Mouse (Mus musculus) stomach, embryonic 14.5 days (tissue): Measurements from ENCODE around the gene Fam234b. TPM values are rescaled to one million over a fixed set of nuclear protein-coding genes. Genes with fewer than 3 reads are reported as not detected.

Experiments
- ATAC-seq: fragments of 200-750 bp; cut with Nextera tagmentation; 2 replicates; pipeline ENCODE4 v1.8.0; 2017; ENCODE audit warnings: low read depth, moderate TSS enrichment; ENCODE audit not compliant: insufficient number of reproducible peaks, insufficient read depth, low FRiP score
- H3K27ac ChIP-seq: fragments of 300-500 bp; sonication (generic); 2 replicates; pipeline ENCODE4 v1.5.1; 2014; ENCODE audit warnings: mild to moderate bottlenecking, low read length, moderate library complexity, mixed read lengths
- H3K27me3 ChIP-seq: fragments of 300-500 bp; sonication (generic); 2 replicates; pipeline ENCODE4 v1.6.1; 2014; ENCODE audit warnings: low read length, control low read depth, mixed read lengths; ENCODE audit not compliant: control insufficient read depth, insufficient read depth
- H3K36me3 ChIP-seq: fragments of 300-500 bp; sonication (generic); 2 replicates; pipeline ENCODE4 v1.6.1; 2014; ENCODE audit warnings: mild to moderate bottlenecking, control low read depth, low read length, moderate library complexity, mixed read lengths; ENCODE audit not compliant: control insufficient read depth, insufficient read depth
- H3K4me1 ChIP-seq: fragments of 300-500 bp; sonication (generic); 2 replicates; pipeline ENCODE4 v1.6.1; 2014; ENCODE audit warnings: low read length, control low read depth, mixed read lengths; ENCODE audit not compliant: control insufficient read depth, insufficient read depth
- H3K4me2 ChIP-seq: fragments of 300-500 bp; sonication (generic); replicated peaks from 2 replicates; pipeline ENCODE4 v1.6.1; 2014; ENCODE audit warnings: low read depth, low read length, control low read depth
- H3K4me3 ChIP-seq: fragments of 300-500 bp; sonication (generic); 2 replicates; pipeline ENCODE4 v1.5.1; 2014; ENCODE audit warnings: low read depth, low read length, control low read depth
- H3K9ac ChIP-seq: fragments of 300-500 bp; sonication (generic); replicated peaks from 2 replicates; pipeline ENCODE4 v1.6.1; 2014; ENCODE audit warnings: low read depth, mild to moderate bottlenecking, control low read depth, low read length, moderate library complexity, mixed read lengths
- H3K9me3 ChIP-seq: fragments of 300-500 bp; sonication (generic); 2 replicates; pipeline ENCODE4 v1.6.1; 2016; ENCODE audit warnings: low read depth, low read length, control low read depth; ENCODE audit not compliant: control insufficient read depth
- WGBS: fragments of 180-500 bp; shearing (Covaris S2); extraction: QIAGEN DNeasy Blood & Tissue Kit; methylation state at CpG from one replicate; pipeline ENCODE4 v1.1.7; 2014; 5-methylcytosine and 5-hydroxymethylcytosine counted together
- polyA plus RNA-seq: library from polyadenylated mRNA; unstranded; fragments of >200 nt; fragmentation: Nextera tagmentation; extraction: Ambion mirVana; gene quantifications from 2 replicates; pipeline ENCODE4 v1.2.1, GENCODE M21; 2014

Gene Fam234b
- 26.2 and 28.8 TPM in 2 replicates for polyA plus RNA-seq

DNA sequence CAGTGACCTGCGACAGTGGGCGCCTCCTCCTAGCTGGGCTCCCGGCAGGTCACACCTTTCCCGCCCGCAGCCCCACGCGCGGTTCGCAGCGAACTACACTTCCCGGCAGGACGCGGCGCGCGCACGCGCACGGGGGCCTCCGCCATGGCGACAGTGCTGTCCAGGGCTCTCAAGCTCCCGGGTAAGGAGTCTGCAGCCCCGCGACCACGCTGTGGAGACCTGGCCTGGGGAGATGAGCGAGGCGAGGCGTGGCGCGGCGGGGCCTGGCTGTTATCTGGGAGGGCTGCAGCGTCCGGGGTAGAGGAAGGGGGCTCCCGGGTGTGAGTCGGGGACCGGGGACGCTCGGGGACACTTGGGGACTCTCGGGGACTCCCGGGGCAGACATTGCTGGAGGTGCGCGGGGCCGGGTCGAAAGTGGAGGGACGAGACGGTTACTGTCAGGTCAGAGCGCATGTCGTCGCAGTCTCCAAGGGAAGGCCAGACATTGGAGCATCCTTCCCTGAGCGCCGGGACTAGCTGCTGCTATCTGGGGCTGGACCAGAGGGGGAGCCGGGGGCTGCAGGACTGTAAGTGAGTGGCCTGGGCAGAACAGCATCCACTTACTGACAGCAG lies at the start of gene Fam234b, which contains the start of gene Hebp1:
Gene Fam234b (plus strand): TSS at position 57 of the 612 bp plus-strand sequence.
Gene Hebp1 (minus strand): TSS at position 102 of the 612 bp plus-strand sequence.
- Histone ChIP-seq H3K27ac (peak within 1 kb of the TSS; percentile 79), H3K9me3 (no peaks in the 10 kb centered on the region), H3K4me2 (peak within 1 kb of the TSS; percentile 88), H3K4me1 (no peaks in the 10 kb centered on the region; the same call in 1 of the 2 replicates), H3K4me3 (peak within 1 kb of the TSS; percentile 82), H3K9ac (peak within 1 kb of the TSS; percentile 60), H3K27me3 (no peaks in the 10 kb centered on the region), H3K36me3 (no peaks in the 10 kb centered on the region)
- under 1% methylated on average over 52 of the region's 52 CpGs for WGBS
- peak; percentile 83 for ATAC-seq

DNA sequence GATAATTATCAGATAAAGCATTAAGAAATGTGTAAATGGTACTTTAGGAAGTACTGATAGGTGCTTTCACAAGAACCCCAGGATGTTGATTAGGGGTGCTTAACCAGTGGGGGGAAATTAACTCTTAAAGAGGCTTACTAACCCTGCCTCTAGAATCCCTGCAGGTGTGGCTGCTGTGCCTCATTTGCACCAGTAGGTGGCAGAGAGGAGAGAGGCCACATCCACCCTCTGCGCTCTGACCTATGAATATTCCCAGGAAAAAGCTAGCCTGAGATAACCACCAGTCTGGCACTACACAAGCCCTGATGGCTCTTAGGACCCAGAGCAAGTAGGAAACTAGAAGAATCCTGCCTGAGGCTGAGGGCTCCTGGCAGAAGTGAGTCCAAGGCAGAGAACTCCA lies 49.3 kb upstream of the Fam234b start:
- Histone ChIP-seq H3K4me3 (no peak overlapping the region), H3K4me1 (no peaks in the 10 kb centered on the region), H3K27me3 (no peaks in the 10 kb centered on the region), H3K9me3 (no peaks in the 10 kb centered on the region), H3K4me2 (no peak overlapping the region), H3K27ac (no peak overlapping the region), H3K36me3 (no peaks in the 10 kb centered on the region; the same call in 1 of the 2 replicates), H3K9ac (no peak overlapping the region)
- WGBS, result 36% methylated on average over 1 of the region's 1 CpGs
- ATAC-seq, result no peak

DNA sequence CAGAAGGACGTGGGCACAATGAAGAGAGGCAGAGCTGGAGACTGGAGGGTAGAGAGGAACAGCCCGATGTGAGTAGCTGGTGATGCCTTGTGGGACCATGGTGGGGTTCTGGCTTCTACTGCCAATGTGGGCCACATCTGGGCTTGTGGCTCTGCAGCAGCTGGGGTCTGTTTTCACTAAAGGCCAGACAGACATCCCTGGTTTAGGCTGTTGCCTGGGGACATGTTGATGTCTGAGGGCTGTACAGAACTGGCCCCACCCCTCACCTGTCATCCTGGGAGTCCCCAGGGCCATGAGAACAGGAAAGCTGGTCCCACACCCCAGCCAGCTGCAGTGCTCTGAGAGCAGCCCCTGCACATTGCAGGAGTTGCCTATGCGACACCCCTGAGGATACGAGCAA lies 48.6 kb upstream of the Fam234b start:
- Histone ChIP-seq H3K4me1 (no peaks in the 10 kb centered on the region), H3K4me2 (no peak overlapping the region), H3K36me3 (no peaks in the 10 kb centered on the region; the same call in 1 of the 2 replicates), H3K9me3 (no peaks in the 10 kb centered on the region), H3K4me3 (no peak overlapping the region), H3K27ac (no peak overlapping the region), H3K27me3 (no peaks in the 10 kb centered on the region), H3K9ac (no peak overlapping the region)
- 78% methylated on average over 4 of the region's 4 CpGs for WGBS
- ATAC-seq, result no peak

DNA sequence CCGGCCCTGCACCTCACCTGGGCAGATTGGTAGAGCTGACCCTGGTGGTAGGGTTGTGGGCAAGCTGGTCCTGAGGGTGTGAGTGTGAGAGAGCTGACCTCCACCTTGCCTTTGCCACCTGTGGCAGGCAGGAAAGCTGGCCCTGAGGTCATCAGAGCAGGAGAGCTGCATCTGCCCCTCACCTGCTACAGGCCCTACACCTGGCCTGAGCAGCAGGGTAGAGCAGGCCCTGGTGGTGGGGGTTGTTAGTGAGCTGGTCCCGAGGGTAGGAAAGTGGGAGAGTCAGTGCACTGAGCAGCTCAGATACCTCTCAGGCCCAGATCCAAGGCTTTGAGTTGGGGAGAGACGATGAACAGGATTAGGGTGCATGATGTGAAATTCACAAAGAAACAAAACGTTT lies 48.1 kb upstream of the Fam234b start:
- WGBS, result 83% methylated on average over 4 of the region's 4 CpGs
- no peaks in the 10 kb centered on the region for H3K27me3 ChIP-seq
- no peaks in the 10 kb centered on the region for H3K9me3 ChIP-seq
- H3K4me1 ChIP-seq, result no peaks in the 10 kb centered on the region
- H3K4me2 ChIP-seq, result no peak overlapping the region
- no peak for ATAC-seq
- H3K4me3 ChIP-seq, result no peak overlapping the region
- no peaks in the 10 kb centered on the region; the same call in 1 of the 2 replicates for H3K36me3 ChIP-seq
- no peak overlapping the region for H3K9ac ChIP-seq
- no peak overlapping the region for H3K27ac ChIP-seq

DNA sequence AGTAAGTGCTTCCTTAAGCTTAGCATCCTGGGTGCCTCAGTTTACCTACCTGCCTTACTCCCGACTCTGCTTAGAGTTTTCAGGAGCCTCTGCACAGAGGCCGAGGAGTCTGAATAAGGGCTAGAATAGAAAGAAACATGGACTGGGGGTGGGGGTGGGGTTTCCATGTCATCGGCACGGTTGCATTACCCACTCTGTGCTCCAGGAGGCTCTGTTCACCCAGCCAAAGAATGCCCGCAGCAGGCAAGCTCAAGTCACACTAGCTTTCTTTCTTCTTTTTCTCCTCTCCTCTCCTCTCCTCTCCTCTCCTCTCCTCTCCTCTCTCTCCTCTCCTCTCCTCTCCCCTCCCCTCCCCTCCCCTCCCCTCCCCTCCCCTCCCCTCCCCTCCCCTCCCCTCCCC lies 47.5 kb upstream of the Fam234b start:
- Histone ChIP-seq H3K27ac (no peak overlapping the region), H3K27me3 (no peaks in the 10 kb centered on the region), H3K4me2 (no peak overlapping the region), H3K36me3 (no peaks in the 10 kb centered on the region; the same call in 1 of the 2 replicates), H3K9ac (no peak overlapping the region), H3K4me3 (no peak overlapping the region), H3K9me3 (no peaks in the 10 kb centered on the region), H3K4me1 (no peaks in the 10 kb centered on the region)
- ATAC-seq, result 0 out of 2 replicates have a peak, but pooled peaks have one; percentile 7
- WGBS, result 41% methylated on average over 5 of the region's 5 CpGs

DNA sequence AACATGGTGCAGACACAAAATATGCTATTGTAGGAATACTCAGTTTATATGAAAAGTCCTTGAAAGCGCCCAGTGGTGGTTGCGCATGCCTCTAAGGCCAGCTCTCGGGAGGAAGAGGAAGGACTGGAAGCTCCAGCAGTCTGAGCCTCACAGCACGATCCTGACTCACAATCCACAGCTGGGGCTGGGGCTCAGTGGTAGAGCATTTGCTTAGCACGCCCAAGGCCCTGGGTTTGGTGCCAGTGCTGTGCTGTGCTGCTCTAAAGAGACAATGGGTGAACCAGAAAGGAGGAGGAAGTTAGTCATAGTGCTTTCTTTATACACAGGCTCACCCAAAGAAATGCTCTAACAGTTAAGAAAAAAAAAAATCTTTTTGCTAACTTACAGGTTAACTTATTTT lies 44.1 kb upstream of the Fam234b start:
- H3K27me3 ChIP-seq, result no peaks in the 10 kb centered on the region
- H3K4me1 ChIP-seq, result no peaks in the 10 kb centered on the region
- ATAC-seq, result no peak
- H3K36me3 ChIP-seq, result no peaks in the 10 kb centered on the region
- no peak overlapping the region for H3K4me2 ChIP-seq
- no peak overlapping the region for H3K27ac ChIP-seq
- no peak overlapping the region for H3K9ac ChIP-seq
- H3K4me3 ChIP-seq, result no peak overlapping the region
- 86% methylated on average over 5 of the region's 5 CpGs for WGBS
- H3K9me3 ChIP-seq, result no peaks in the 10 kb centered on the region

DNA sequence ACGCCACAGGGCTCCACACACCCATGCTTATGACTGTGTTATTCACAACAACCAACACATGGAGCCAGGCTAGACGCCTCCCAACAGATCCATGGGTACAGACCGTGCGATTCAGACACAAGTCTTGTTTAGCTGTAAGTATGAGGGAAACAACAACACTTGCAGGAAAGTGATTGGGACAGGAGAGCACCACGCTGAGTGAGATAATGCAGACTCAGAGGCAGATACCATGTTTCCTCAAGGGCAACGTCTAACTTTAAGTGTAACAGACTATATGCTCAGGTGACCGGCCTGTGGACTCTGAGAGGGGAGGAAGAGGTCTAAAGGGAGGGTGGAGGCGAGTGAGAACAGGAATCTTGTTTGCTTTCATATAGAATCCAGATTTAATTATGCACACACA lies 41.2 kb upstream of the Fam234b start:
- Histone ChIP-seq H3K4me3 (no peak overlapping the region), H3K9ac (no peak overlapping the region), H3K27me3 (no peaks in the 10 kb centered on the region), H3K9me3 (no peaks in the 10 kb centered on the region), H3K4me1 (no peaks in the 10 kb centered on the region), H3K27ac (no peak overlapping the region), H3K4me2 (no peak overlapping the region), H3K36me3 (no peaks in the 10 kb centered on the region)
- 78% methylated on average over 8 of the region's 8 CpGs for WGBS
- no peak for ATAC-seq

DNA sequence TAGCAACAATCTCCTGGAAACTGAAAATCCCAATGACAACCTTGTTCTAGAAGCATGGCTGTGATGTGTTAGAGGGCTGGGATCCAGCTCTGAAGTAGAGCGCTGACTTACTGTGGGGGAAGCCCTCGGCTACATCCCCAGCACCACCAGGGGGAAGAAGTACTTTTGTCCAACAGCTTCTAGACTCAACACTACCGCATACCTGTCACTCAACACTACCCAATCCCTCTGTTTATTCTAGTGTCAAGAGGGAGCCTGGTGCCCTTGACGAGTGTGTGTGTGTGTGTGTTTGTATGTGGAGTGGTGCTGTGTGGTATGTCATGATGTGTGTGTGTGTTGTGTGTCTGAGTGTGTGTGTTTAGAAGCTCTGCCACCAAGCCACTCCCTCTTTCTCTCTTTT lies 40.3 kb upstream of the Fam234b start:
- Histone ChIP-seq H3K9me3 (no peaks in the 10 kb centered on the region), H3K27ac (no peak overlapping the region), H3K4me1 (no peaks in the 10 kb centered on the region), H3K36me3 (no peaks in the 10 kb centered on the region), H3K9ac (no peak overlapping the region), H3K27me3 (no peaks in the 10 kb centered on the region), H3K4me3 (no peak overlapping the region), H3K4me2 (no peak overlapping the region)
- 55% methylated on average over 4 of the region's 4 CpGs for WGBS
- ATAC-seq, result no peak

DNA sequence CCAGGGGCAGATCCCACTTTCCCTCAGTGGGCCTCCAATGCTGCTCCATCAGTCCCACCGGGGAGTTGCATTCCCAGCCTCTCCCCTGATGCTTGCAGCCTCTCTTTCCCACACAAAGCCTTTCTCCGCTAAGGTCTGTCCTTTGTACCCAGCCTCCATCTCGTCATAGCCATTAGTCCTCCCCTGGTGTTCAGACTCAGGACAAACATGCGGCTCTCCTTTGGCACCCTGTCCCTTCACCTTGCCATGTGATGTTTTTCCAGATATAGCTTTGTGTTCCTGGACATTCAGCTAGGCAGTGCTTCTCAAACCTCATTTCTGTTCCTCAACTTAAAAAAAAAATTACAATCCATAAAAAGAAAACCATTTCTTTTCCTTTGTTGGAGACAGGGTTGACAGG lies 39.3 kb upstream of the Fam234b start:
- ATAC-seq, result no peak
- H3K4me2 ChIP-seq, result no peak overlapping the region
- H3K27me3 ChIP-seq, result no peaks in the 10 kb centered on the region
- H3K9me3 ChIP-seq, result no peaks in the 10 kb centered on the region
- H3K9ac ChIP-seq, result no peak overlapping the region
- no peak overlapping the region for H3K4me3 ChIP-seq
- no peaks in the 10 kb centered on the region for H3K36me3 ChIP-seq
- H3K27ac ChIP-seq, result no peak overlapping the region
- 64% methylated on average over 4 of the region's 4 CpGs for WGBS
- peaks cover 5% of the 10 kb centered on the region; the same call in 1 of the 2 replicates for H3K4me1 ChIP-seq
